Mouse (Mus musculus) bone marrow macrophage, adult 2 months (primary cell): ENCODE measurements around the gene Scube3. TPM values are rescaled to one million over a fixed set of nuclear protein-coding genes. Genes with fewer than 3 reads are reported as not detected.

Experiments used
- H3K27ac ChIP-seq: 2 replicates; pipeline ENCODE4 v1.5.1; 2012; ENCODE audit warnings: low read depth, low read length; ENCODE audit not compliant: insufficient read depth
- H3K4me1 ChIP-seq: 2 replicates; pipeline ENCODE4 v1.6.1; 2012; ENCODE audit warnings: low read length; ENCODE audit not compliant: control insufficient read depth, insufficient read depth
- H3K4me3 ChIP-seq: 2 replicates; pipeline ENCODE4 v1.5.1; 2012; ENCODE audit warnings: mild to moderate bottlenecking, low read length, moderate library complexity; ENCODE audit not compliant: insufficient read depth
- CTCF ChIP-seq: IDR thresholded peaks from 2 replicates; pipeline ENCODE4 v1.5.1; 2012; ENCODE audit warnings: low read depth, mild to moderate bottlenecking, low read length, moderate library complexity
- POLR2A ChIP-seq: IDR thresholded peaks from 2 replicates; pipeline ENCODE4 v1.6.1; 2012; ENCODE audit warnings: mild to moderate bottlenecking, low read depth, low read length, borderline replicate concordance
- polyA plus RNA-seq: library from polyadenylated mRNA; stranded (reverse); fragments of >200 nt; gene quantifications from 2 replicates; pipeline ENCODE4 v1.2.4, GENCODE M21; 2012; ENCODE audit not compliant: missing spikeins, insufficient read depth, insufficient read length

The Scube3 gene
- polyA plus RNA-seq, 1 experiment: 0.11 TPM

- Histone ChIP-seq H3K4me1 (peaks cover 4% of the 10 kb centered on the region; the same call in 1 of the 2 replicates), H3K4me3 (no peak overlapping the region), H3K27ac (no peak overlapping the region)
- peak; percentile 34 for TF ChIP-seq CTCF
- no peak for TF ChIP-seq POLR2A
Observed at GRCm38 (mm10) chr17:28106352-28106751, 35.6 kb upstream of the Scube3 start.

GRCm38 (mm10) chr17:28107275-28107674, 34.7 kb upstream of the Scube3 start:
- Histone ChIP-seq H3K27ac (no peak overlapping the region), H3K4me3 (no peak overlapping the region), H3K4me1 (peaks cover 4% of the 10 kb centered on the region; the same call in 1 of the 2 replicates)
- TF ChIP-seq POLR2A: no peak
- TF ChIP-seq CTCF: no peak

GRCm38 (mm10) chr17:28112266-28112665, 29.7 kb upstream of the Scube3 start:
- Histone ChIP-seq H3K4me1 (no peaks in the 10 kb centered on the region), H3K27ac (no peak overlapping the region), H3K4me3 (no peak overlapping the region)
- TF ChIP-seq CTCF (no peak), POLR2A (no peak)

GRCm38 (mm10) chr17:28116335-28116734, 25.6 kb upstream of the Scube3 start:
- TF ChIP-seq POLR2A: no peak
- no peak for TF ChIP-seq CTCF
- Histone ChIP-seq H3K4me1 (no peaks in the 10 kb centered on the region), H3K27ac (no peak overlapping the region), H3K4me3 (no peak overlapping the region)

- no peak overlapping the region for H3K4me3 ChIP-seq
- no peak overlapping the region for H3K27ac ChIP-seq
- TF ChIP-seq POLR2A (no peak), CTCF (no peak)
- H3K4me1 ChIP-seq: no peaks in the 10 kb centered on the region
Observed at GRCm38 (mm10) chr17:28117451-28118209, 24.3 kb upstream of the Scube3 start.

GRCm38 (mm10) chr17:28120460-28120859, 21.5 kb upstream of the Scube3 start:
- H3K4me1 ChIP-seq: no peaks in the 10 kb centered on the region
- H3K27ac ChIP-seq: no peak overlapping the region
- H3K4me3 ChIP-seq: no peak overlapping the region
- TF ChIP-seq CTCF: no peak
- TF ChIP-seq POLR2A: no peak

GRCm38 (mm10) chr17:28122949-28123348, 19.0 kb upstream of the Scube3 start:
- TF ChIP-seq CTCF (no peak), POLR2A (no peak)
- no peaks in the 10 kb centered on the region for H3K4me1 ChIP-seq
- H3K4me3 ChIP-seq: no peak overlapping the region
- no peak overlapping the region for H3K27ac ChIP-seq

- no peak for TF ChIP-seq CTCF
- no peak for TF ChIP-seq POLR2A
- Histone ChIP-seq H3K4me1 (no peaks in the 10 kb centered on the region), H3K4me3 (no peak overlapping the region), H3K27ac (no peak overlapping the region)
Observed at GRCm38 (mm10) chr17:28123627-28124026, 18.3 kb upstream of the Scube3 start.

- Histone ChIP-seq H3K4me1 (no peaks in the 10 kb centered on the region), H3K27ac (no peak overlapping the region), H3K4me3 (no peak overlapping the region)
- no peak for TF ChIP-seq POLR2A
- no peak for TF ChIP-seq CTCF
Observed at GRCm38 (mm10) chr17:28124368-28124767, 17.6 kb upstream of the Scube3 start.

- TF ChIP-seq CTCF: no peak
- no peak for TF ChIP-seq POLR2A
- H3K4me1 ChIP-seq: no peaks in the 10 kb centered on the region
Observed at GRCm38 (mm10) chr17:28129796-28130195, 12.1 kb upstream of the Scube3 start.

More at GRCm38 (mm10) chr17:28129796-28130195, 12.1 kb upstream of the Scube3 start:
- Histone ChIP-seq H3K4me3 (no peak overlapping the region), H3K27ac (no peak overlapping the region)
